Mouse (Mus musculus) left cerebral cortex, adult 2 months (tissue): ENCODE results near the gene Klf4. TPM values are rescaled to one million over a fixed set of nuclear protein-coding genes. Genes with fewer than 3 reads are reported as not detected.
A peak's percentile ranks its signal among the peaks of the same experiment; 100 is the strongest.

Source experiments
- DNase-seq, 2 experiments: peaks; one replicate each; pipeline ENCODE4 v3.0.0; 2021 to 2022; ENCODE audit warnings: low spot score in 2 of 2, mixed read lengths in 1 of 2; ENCODE audit errors: extremely low spot score in 1 of 2
- H3K27ac ChIP-seq: fragments of 200-600 bp; 2 replicates; pipeline ENCODE4 v1.8.1; 2022
- H3K4me3 ChIP-seq: fragments of 200-600 bp; 2 replicates; pipeline ENCODE4 v1.8.1; 2022
- CTCF ChIP-seq: fragments of 200-600 bp; IDR thresholded peaks from 2 replicates; pipeline ENCODE4 v1.8.1; 2022; ENCODE audit warnings: antibody characterized with exemption, mild to moderate bottlenecking, moderate library complexity
- intact Hi-C: fragments of 180-260 bp; cut with DNase I; formaldehyde crosslinking; loops from one replicate; pipeline ENCODE4 v1.15.1; 2025
- total RNA-seq, 2 experiments: library from RNA; stranded (reverse); gene quantifications; 2 replicates each; pipeline ENCODE4 v1.2.3; 2021

Klf4 gene
- total RNA-seq, 2 experiments from 2014 or later: 7.7 to 14.3 TPM

DNA sequence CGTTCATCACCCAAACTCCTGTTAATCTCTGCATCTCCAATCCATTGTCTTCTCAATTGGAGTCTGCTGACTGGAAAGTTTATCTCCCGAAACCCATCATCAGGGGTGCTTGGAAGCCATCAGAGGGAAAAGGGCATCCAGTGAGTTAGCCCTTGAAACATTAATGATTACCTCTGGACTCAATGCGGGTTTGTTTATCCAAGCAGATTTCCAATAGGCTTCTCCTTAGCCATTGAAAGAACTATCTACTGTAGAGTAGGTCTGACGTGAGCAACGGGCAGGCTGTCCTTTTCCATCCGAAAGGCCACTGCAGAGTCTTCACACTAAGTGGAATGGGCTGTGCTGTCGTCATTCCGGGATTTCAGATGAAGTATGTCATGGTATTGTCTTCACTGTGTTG, 16.2 kb downstream of the Klf4 start:
- Histone ChIP-seq H3K27ac (no peak overlapping the region), H3K4me3 (no peak overlapping the region)
- no peak for TF ChIP-seq CTCF
- intact Hi-C loops: no loop called here
- no peak for DNase-seq

DNA sequence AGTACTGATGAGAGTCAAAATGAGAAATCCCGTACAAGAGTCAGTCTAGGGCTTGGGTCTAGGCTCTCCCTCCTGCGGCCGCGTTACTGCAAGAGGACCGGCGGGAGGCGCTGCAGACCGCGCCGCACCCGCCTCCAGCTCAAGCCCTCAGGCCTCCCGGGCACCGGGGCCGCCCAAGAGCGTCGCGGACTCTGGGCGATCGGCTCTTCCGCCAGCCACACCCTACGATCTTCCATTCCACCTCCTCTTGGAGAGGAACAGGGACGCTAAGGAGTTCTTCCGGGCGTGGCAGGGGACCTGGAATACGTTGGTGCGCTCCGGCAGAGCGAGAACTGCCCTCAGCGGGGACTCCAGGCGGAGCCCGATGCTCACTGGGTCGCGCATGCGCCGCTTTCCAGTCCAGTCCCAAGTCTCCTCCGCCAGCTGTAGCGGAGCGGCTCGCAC, 17.5 kb downstream of the Klf4 start:
- peak; percentile 74 to 76 for DNase-seq
- Histone ChIP-seq H3K4me3 (peak overlapping the region; percentile 63), H3K27ac (peak overlapping the region; percentile 84)
- peak; percentile 96 for TF ChIP-seq CTCF
- intact Hi-C loops: loop anchor here (1.0 to 2.0 kb wide), 2 partner anchors 979 to 1170 kb away; no protein-coding TSS in a partner anchor

DNA sequence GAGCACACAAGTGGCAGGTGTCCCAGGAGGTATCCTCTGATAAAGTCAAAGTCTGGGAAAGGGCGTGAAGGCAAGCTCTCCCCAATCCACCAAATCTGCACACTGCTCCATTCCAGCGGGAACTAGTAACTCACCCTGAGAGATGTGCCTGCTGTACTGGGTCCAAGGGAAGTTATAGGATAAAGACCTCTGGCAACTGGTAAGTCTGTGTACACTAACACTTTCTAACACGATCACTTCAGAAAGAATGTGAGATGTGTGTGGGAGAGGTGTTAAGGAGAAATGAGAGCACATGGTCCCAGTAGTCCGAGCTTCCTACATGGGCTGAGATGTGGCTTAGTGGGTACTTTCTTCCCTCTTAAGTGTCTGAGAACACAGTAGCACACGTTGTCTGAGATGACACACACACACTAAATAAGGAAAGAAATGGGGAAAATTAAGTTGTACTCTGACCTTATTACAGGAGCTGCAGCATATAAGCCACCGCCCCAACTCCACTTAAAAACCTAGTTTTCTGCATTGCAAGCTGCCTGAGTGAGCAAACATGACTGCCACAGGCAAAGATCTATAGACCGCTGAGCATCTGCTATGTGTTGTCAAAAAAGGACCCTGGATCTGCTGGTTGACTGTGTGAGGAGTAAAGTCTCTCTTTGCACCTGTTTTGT, 18.5 kb downstream of the Klf4 start:
- H3K4me3 ChIP-seq: no peak overlapping the region
- intact Hi-C loops: loop anchor here (1.0 to 2.0 kb wide), 2 partner anchors 980 to 1171 kb away; no protein-coding TSS in a partner anchor
- H3K27ac ChIP-seq: no peak overlapping the region
- TF ChIP-seq CTCF: no peak
- DNase-seq: no peak

DNA sequence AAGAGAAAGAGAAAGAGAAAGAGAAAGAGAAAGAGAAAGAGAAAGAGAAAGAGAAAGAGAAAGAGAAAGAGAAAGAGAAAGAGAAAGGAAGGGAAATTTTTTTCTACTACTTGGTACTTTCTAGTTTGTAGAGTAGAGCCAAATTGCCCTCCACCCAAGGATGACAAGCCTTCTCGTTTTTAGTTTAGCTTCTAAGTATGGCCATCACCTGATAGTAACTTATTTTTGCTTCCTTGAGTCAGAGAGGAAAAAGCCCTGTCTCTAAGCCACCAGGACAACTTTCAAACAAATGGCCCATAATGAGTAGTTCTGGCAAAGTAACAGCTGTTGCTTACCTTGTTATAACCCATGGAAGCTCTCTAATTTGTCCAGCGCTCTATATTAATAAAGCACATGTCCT, 20.9 kb downstream of the Klf4 start:
- intact Hi-C loops: no loop called here
- no peak for TF ChIP-seq CTCF
- Histone ChIP-seq H3K27ac (no peak overlapping the region), H3K4me3 (no peak overlapping the region)
- DNase-seq: no peak

DNA sequence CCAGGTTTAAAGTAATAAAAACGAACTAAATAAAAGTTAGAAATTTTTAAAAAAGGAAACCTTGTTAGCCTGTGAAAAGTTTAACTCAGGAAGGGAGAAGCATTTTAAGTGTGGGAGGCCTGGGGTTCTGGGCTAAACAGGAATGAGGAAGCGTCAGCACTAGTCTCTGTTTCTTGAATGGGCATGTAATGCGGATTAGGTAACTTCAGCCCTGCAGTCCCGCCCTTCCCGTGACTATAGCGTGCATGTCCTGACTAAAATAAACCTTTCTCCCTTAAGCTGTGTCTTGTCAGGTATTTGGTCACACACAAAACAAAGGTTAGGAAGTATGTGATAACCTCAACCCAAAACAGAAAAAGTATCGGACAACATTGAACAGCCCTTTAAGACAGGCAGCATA, 23.6 kb downstream of the Klf4 start:
- no peak for TF ChIP-seq CTCF
- H3K27ac ChIP-seq: no peak overlapping the region
- no peak overlapping the region for H3K4me3 ChIP-seq
- no peak for DNase-seq
- intact Hi-C loops: no loop called here

DNA sequence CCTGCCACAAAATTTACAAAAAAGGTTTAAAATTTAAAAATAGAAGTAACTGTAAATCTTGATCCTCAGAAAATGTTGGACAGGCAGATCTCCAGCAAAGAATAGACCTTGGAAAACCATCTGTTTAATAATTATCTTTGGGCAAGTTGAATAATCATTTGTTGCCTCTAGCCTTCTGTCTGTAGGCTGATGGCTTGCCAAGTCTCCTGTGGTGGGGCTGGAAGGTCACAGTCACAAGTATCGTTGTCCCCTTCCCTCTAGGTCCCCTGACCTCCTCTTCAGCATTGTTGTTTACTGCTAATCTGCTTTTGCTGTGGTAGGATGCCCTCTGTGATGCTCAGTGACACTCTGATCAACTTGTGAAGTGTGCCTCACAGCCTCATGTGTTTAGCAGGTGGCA, 33.6 kb downstream of the Klf4 start:
- intact Hi-C loops: no loop called here
- no peak for TF ChIP-seq CTCF
- no peak overlapping the region for H3K4me3 ChIP-seq
- no peak for DNase-seq
- H3K27ac ChIP-seq: no peak overlapping the region

DNA sequence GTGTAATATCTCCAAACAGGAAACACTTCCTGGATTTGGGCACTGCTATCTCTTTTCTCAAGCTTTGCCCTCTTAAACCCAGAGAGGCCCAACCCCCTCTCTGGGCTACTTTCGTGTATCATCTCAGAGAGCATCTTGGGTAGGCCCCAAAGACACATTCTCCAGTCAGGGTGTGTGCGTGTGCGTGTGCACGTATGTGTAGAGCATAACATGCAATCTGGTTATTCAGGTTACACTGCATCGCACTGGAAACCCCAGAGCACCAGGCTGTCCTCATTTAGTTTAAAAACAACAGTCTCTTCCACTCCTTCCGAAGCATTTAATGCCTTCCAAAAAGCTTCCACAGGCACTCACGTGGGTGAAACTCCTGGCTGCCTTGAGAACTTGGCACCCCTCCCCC, 35.9 kb downstream of the Klf4 start:
- no peak for TF ChIP-seq CTCF
- intact Hi-C loops: no loop called here
- DNase-seq: no peak
- Histone ChIP-seq H3K4me3 (no peak overlapping the region), H3K27ac (no peak overlapping the region)

DNA sequence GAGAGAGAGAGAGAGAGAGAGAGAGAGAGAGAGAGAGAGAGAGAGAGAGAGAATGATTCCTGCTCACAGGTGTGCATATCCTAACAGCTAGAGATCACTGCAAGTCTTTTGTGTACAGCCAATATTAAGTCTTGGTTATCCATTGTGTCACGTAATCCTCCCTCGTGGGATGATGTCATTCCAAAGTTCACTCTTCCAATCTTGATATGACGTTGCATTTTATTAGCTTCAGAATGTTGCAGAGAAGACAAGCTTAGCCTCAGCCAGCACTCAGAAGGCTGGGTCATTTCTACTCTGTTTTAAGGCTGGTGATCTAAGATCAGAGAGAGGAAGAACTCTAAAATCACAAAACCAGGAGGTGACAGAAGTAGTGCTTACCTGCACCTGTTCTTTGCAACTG, 39.0 kb downstream of the Klf4 start:
- intact Hi-C loops: no loop called here
- Histone ChIP-seq H3K4me3 (no peak overlapping the region), H3K27ac (no peak overlapping the region)
- no peak for DNase-seq
- no peak for TF ChIP-seq CTCF

DNA sequence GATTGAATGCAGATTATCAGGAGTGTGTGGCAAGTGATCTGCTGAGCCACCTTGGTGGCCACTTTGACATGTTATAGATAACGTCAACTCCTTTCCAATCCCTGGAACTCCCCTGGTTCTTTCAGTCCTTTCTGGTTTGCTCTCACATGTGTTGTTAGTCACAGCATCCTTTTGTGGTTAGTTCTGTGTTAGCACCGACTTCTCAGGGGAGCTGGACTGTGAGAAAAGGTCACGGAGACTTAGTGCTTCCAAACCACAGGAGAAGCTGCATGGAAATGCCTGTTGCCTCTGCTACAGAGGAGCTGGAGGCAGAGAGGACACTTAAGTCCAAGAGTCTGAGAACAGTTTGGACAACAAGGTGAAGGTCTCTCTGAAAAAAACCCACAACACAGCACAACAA, 42.9 kb downstream of the Klf4 start:
- no peak for DNase-seq
- Histone ChIP-seq H3K4me3 (no peak overlapping the region), H3K27ac (no peak overlapping the region)
- TF ChIP-seq CTCF: no peak
- intact Hi-C loops: no loop called here

DNA sequence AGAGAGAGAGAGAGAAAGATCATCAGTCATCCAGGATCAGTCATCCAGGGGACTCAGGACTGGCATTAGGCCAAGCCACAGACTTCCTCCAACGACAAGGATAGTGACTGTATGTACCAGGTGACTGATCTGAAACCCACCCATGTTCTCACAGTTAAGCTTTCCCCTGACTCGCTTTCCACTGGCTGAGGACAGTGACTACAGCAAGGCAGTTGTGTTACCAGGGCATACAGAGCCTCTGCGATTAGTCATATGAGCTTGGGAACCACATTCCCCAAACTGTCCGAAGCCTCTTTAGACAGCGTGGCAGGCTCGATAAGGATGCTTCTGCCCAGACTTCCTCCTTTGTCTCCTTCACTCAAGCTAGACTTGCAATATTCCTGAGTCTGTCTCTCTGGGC, 43.7 kb downstream of the Klf4 start:
- no peak overlapping the region for H3K27ac ChIP-seq
- no peak for DNase-seq
- intact Hi-C loops: no loop called here
- no peak for TF ChIP-seq CTCF
- H3K4me3 ChIP-seq: no peak overlapping the region

DNA sequence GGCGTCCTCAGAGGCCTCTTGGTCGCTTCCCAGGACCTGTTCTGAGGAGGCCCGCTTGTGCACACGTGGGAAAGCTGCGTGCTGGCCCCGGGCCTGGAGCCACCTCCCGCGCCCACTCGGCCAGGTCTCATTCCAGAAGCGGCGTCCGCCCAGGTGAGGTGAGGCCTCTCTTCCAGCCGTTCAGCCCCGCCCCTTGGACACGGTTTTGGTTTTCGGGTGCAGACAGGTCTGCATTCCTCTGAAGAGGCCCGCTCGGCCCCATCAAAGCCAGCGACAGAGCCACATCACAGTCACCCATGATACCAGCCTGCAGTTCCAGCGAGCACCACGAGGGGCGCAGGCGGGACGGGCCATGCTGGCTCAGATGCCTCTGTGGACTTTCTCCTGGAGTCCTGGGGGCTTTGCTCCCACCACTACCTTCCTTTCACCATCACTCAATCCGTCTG, 51.9 kb downstream of the Klf4 start:
- intact Hi-C loops: no loop called here
- TF ChIP-seq CTCF: peak; percentile 96
- Histone ChIP-seq H3K4me3 (0 out of 2 replicates have a peak overlapping the region, but pooled peaks have one; percentile 17), H3K27ac (no peak overlapping the region)
- DNase-seq: peak; percentile 60 to 75

DNA sequence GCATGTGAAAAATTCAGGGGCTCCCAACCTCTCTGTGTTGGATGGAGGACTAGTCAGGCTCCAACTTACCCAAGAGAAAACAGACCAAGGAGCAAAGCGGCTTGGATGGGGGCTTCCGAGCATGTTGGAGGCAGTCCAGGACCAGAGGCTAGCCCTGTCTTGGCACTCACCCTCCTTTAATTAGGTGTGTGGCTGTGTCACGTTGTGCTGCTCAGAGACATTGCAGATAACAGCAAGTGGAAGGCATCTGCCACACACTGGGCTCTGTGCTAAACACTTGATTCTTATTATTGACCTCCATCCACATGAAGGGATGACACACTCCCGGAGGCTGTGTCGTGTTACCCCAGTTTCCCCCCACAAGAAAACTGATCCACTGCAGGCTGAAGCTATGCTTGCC, 53.9 kb downstream of the Klf4 start:
- intact Hi-C loops: no loop called here
- DNase-seq: no peak

DNA sequence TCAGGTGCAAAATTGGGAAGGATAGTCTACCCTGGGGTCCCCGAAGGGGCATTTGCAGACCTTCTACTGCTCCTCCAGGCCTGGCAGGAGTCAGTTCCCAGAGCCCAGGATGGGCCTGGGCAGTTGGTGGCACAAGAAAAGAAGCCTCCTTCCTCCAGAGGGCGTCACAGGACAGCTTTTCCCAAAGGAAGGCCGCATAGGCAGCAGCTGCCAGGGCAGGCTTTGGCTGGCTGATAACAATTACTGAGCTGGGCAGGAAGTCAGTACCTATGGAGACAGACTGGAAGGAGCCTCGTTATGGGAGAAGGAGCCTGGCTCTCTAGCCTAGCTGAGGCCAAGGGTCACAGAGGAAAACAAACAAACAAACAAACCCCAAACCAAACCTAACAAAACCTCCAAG, 54.3 kb downstream of the Klf4 start:
- no peak overlapping the region for H3K4me3 ChIP-seq
- peak; percentile 42 for TF ChIP-seq CTCF
- H3K27ac ChIP-seq: no peak overlapping the region
- peak; percentile 15 to 28 for DNase-seq
- intact Hi-C loops: no loop called here

More for the DNA sequence above, 53.9 kb downstream of the Klf4 start:
- Histone ChIP-seq H3K4me3 (no peak overlapping the region), H3K27ac (no peak overlapping the region)
- TF ChIP-seq CTCF: no peak
